Comparison of ENCODE assay signal across 11 mouse cellular contexts in genomic region chr3:128298110-128298509, GRCm38 (mm10).
"Had no signal": no experiment of that assay in that cellular context is flagged by ENCODE, and none has a peak within 500 bp of the region (broad histone marks: within the 10 kb centered on the region; RNA-seq: fewer than 3 reads in every experiment).

No protein-coding gene starts in this region.

- H3K9ac ChIP-seq: limb, embryonic 15.5 days; liver, embryonic 12.5 days; lung, embryonic 14.5 days; midbrain, embryonic 12.5 days; neural tube, embryonic 13.5 days; stomach, embryonic 15.5 days had no signal

- H3K4me3 ChIP-seq: limb, embryonic 15.5 days; liver, embryonic 12.5 days; midbrain, embryonic 12.5 days; neural tube, embryonic 13.5 days; stomach, embryonic 15.5 days had no signal

- H3K27ac ChIP-seq: limb, embryonic 15.5 days; liver, embryonic 12.5 days; midbrain, embryonic 12.5 days; neural tube, embryonic 13.5 days; stomach, embryonic 15.5 days had no signal

- DNase-seq: kidney, postnatal 36 days; lung, embryonic 14.5 days; lung, postnatal 14 days; thymus, adult 2 months; thymus, postnatal 25 days had no signal

- H3K9me3 ChIP-seq: limb, embryonic 15.5 days; liver, embryonic 12.5 days; neural tube, embryonic 13.5 days; stomach, embryonic 15.5 days had no signal

- H3K4me2 ChIP-seq: limb, embryonic 15.5 days; liver, embryonic 12.5 days; lung, embryonic 14.5 days; midbrain, embryonic 12.5 days; neural tube, embryonic 13.5 days; stomach, embryonic 15.5 days had no signal

- ATAC-seq: liver, embryonic 12.5 days; midbrain, embryonic 16.5 days had no signal

- H3K36me3 ChIP-seq: limb, embryonic 15.5 days; liver, embryonic 12.5 days; midbrain, embryonic 12.5 days; neural tube, embryonic 13.5 days; stomach, embryonic 15.5 days had no signal

- H3K4me1 ChIP-seq: liver, embryonic 12.5 days; midbrain, embryonic 12.5 days; neural tube, embryonic 13.5 days; stomach, embryonic 15.5 days had no signal

- H3K27me3 ChIP-seq: limb, embryonic 15.5 days; liver, embryonic 12.5 days; midbrain, embryonic 12.5 days; neural tube, embryonic 13.5 days; stomach, embryonic 15.5 days had no signal
